Mouse (Mus musculus) layer of hippocampus, adult 11-12 months (tissue): ENCODE measurements around the gene Mrpl12.

Experiments used
- DNase-seq: peaks from one replicate; pipeline ENCODE4 v3.0.0; 2022; ENCODE audit warnings: low spot score

Gene Mrpl12

DNA sequence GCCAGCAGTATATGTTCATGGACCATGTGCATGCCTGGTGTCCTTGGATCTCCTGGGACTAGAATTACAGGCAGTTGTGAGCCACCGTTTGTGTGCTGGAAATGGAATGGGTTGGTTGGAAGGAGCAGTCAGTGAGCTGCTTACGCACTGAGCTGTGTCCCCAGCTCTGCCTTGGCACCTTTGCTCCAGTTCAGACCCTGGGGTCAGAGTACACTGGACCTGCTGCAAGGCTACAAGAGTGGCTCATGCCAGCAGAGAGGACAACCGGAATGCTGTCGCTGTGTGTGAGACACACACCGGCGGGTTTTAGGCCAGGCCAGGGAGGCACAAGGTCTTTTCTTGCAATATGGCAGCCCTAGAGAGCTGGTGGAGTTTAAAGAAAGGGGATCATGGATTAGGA lies 12.4 kb upstream of the Mrpl12 start:
- no peak for DNase-seq

DNA sequence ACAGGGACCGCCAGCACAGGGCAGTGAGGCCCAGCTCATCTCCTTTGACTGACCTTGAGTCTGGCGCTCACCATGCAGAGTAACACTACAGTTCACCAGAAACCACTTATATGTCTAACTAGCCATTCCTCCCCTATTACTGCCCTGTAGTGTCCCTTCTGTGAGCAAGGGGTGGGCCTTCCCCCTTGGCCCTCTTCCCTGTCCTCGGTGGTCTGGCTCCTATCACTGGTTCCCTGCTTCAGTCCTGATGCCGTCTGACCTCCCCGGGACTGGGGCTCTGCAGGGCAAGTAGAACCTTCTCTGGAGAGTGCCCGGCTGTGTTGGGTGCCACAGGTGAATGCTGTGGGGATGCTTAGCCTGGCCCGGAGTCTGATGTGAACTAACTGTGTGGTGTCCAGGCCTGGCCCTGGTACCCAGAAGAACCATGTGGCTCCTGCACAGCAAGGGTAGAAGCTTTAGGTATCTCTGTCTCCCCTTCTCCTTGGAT lies 922 bp upstream of the Mrpl12 start:
- DNase-seq = no peak

DNA sequence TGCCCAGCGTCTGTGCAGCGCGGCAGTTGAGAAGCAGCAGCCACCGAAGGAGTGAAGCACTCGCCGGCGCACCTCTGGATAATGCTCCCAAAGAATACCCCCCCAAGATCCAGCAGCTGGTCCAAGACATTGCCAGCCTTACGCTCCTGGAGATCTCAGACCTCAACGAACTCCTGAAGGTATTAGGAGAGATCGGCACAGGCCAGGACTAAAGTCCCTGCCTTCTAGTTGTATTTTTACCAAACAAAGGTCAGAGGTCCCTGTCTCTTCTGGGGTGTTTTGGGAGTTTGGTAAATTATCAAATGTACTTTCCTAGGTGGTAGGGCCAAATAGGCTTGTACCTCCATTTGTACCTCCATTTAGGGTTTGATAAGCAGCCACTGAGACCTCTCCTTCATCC lies 838 bp downstream of the Mrpl12 start:
- no peak for DNase-seq

DNA sequence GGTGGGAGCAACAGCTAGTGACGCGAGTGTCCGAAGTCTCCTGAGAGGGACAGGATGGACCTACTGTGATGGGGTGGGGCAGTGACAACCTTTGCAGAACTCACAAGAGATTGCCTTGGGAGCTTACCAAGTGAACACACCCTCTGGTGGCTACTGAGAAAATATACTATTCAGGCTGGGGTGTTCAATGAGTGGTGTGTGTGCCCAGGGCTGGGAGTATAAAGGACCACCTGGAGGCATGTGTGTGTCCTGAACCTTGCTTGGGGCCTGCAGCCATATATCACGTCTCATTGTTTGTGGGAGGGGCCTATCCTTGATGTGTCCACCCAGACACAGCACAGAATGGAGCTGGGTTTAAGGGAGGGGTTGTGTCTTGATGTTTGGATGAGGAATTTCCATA lies 4.1 kb downstream of the Mrpl12 start:
- DNase-seq = no peak

DNA sequence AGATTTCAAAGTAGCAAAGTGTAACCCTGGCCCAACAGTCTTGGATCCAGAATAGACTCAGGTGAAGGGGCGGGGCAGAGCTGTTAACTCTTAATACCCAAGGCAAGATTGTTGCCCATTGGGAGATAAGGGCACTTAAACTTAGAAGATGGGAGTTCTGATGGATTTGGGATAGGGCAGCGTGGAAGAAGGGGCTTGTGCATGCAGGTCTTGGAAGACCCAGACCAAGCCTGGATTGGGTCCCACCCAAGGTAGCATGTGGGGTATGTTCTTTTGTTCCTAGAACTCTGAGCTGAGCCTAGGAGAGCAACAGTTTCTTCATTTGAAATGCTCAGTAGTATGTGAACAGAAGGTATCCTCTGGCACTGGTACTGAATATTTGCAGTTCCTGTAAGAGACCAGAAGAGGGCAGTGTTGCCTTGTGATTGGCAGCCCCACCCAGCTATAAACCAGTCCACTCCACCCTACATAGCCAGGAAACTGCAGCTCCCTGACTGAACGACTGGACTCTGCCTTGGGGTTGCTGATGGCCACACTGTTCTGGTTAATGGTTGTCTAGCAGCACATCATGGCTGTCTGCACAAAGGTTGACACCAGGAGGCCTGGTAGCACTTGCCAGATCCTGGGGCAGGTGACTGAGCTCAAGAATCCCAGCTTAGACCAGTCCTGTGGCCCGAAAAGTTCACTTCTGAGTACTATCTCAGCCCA lies 4.8 kb downstream of the Mrpl12 start:
- DNase-seq = peak; percentile 70

DNA sequence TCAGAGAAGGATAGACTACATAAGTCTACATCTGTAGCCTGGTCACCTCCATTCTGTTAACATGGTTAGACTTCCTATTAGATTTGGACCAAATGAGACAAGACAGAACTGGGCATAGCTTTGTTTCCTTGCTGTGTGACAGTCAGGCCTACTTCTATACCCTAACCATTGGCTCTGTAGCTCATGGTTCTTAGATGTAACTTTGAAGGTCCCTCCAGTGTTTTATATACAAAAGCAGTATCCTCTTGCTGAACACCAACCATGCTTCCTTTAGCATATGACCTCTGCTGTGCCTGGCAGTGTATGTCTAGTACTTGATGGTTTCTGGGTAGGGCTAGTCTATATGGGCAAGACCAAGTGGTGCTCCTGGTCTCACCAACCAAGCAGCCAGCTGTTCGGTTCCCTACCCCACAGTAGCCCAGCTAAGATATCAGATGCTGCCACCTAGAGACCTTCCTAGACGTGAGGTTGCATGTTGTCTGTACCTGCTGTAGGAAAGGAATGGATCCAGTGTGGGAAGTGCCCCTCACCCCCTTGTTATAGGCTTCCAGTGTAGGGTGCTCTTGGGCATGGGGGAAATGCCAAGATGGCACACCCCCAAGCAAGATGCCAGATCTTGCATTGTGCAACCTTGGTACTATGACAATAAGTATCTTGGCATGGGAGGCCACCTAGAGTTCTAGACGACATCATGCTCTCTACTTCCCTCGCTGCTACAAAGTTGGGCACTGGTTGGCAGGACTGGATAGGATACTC lies 6.1 kb downstream of the Mrpl12 start:
- no peak for DNase-seq

DNA sequence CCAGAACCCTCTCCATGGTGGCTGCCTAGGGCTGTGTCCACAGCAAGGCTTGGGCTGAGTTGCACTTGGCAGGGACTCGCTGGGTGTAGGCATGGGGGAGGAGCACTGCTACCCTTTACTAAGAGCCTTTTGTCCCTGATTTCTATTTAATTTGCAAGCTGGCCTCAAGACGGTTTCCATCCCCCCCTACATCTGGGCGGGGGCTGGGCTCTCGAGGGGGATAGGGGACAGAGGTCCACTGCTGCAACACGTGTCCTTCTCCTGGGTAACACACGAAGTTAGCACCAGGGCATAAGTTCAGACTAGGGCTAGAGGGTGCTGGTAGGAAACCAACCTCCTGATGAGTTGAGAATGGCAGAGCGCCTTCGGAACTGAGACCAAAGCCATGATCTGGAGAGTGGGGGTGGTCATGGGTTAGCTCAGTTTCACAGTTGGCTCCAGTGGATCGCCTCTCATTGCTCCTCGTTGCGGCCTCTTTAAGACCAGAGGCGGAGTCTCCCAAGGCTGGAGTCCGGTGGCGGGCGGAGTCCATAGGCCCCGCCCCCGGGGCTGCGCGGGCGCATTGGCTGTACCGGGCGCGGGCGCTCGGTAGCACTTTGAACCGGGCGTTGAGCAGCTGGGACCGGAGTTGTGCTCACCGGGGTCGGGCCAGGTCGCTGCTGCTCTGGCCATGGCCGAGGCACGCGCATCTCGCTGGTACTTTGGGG lies 7.1 kb downstream of the Mrpl12 start, which contains the start of gene Slc25a10:
Gene Slc25a10 (plus strand): TSS at position 524 of the 707 bp plus-strand sequence.
- peak; percentile 88 for DNase-seq

DNA sequence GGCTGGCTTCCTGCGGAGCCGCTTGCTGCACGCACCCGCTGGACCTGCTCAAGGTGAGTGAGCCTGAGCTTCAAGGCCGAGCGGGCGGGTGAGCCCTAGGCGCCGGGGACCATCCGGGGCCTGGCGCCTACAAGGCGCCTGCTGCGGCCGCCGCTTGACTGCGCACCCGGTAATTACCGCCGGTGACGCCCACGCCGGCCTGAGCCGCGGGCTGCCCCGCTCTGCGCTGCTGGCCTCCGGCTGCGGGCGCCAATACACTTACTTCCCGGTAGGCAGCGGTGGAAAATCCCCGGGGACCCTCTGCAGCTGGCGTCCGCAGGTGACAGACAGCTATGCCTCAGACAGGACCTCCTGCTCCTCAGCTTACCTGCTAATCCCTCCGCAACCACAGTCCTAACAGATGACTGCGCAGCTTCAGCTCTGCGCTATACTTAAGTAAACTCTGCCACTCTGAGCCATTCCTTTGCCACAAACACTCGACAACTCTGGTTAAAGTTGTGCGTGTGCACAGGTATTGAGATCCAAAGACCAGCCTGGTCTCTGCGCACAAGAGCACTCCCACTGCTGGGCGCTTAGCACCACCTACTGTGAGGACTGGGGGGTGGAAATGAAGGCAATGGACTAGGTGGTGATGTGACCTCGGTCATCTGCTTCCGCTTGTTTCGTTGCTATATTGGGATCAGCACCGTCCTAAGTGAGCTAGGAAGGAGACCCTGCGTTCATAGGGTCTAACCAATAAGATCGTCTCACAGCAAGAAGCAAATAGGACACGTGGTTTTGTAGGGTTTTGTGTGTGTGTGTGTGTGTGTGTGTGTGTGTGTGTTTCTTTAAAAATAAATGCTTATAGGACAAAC lies 7.8 kb downstream of the Mrpl12 start:
- no peak for DNase-seq

DNA sequence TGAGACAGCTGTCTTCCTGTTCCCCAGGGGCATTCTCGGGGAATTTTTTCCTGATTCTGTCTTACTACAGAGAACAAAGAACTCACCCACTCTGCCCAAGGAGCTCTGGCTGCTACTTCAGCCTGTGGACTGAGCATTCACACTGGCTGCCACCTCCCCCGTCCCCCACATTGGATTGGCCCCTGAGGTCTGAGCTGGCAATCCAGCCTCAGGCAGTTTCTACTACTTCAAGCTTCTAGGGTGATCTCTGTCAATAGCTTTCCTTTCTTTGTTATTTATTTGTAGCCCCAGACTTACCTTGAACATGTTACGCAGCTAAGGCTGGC lies 8.4 kb downstream of the Mrpl12 start:
- no peak for DNase-seq

DNA sequence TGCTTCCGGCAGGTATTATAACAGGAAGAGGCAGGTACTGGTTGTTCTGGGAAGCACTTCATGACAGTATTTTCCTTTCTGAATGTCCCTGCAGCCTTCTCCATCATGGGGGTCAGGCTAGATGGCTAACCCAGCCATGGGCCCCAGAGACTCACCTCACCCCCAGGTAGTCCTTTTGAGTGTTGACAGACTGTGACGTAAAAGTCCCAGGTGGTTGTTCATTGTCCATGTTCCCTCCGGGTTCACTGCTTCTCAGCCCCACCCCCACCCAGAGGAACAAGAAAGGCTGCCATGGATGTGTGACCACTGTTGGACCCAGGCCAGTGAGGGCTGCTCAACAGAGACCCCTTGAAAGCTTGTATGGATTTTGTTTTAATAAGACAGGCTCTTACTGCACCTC lies 8.9 kb downstream of the Mrpl12 start:
- no peak for DNase-seq

DNA sequence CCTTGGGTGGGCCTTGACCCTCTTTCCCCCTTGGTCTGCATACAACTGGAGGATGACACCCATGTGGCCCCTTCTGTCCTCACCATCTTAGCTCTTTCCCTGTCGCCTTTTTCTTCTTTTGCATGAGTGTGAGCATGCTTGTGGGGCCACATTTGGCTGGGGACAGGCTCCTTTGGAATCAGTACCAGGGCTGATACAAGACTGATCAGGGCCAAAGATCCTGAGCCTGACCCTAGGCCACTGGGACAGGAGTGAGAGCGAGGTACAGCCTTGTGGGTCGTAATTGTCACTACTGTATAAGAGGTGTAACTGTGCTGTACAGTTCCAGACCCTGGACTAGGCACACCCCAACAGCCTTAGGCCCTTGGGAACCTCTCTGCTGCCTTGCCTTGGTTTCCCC lies 9.5 kb downstream of the Mrpl12 start:
- DNase-seq = no peak

DNA sequence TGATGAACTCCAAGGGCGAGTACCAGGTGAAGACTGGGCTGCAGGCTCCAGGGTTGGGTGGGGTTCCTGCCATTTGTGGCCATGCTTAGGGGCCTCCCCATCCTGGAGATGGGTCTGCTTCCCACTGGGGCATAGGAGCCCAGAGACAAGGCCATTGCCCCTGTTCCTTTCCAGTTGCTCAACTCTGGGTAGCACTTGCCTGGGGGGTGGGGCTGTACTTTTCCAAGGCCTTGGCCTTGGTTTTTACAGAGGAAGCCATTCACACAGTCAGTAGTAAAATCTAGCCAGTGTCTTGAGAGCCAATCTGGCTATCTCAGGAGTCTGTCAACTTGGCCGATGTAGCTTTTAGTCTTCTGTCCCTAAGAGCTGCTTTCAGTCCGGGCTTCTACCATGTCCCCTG lies 13.0 kb downstream of the Mrpl12 start:
- DNase-seq = no peak

DNA sequence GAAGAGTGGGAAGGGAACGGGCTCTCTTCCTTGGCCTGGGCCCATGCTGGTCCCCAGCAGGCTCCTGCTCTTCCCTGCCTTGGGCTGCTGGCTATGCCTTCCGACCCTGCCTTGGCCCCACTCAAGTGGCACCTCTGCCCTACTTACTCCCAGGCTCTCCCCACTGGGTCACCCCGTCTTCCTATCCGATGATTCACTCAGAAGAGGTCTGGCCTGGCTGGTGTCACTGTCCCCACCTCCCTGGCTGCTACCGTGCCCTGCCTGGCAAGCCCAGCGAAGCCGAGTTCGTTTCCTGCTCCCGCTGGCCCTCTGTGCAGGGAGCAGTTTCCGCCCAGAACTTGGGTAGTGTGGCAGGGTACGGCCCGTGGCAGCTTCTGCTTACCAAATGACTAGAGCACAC lies 13.8 kb downstream of the Mrpl12 start:
- DNase-seq = no peak

DNA sequence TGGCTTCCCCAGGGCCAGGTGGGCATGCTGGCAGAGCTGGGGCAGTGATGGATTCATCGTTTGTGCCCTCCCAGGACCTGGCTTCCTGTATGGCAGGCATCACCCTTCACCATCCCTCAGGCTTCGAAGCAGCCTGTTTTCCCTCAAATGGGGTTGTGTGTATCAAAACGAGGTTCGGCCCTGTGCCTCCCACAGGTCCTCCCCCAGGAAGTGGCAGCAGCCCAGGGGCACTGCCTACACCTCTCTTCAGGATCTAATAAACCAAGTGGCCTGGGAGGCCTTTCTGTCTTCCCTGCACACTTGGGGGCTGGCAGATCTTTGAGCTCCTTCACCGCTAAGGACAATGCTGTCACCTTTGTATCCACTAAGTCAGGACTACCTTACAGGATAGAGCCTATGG lies 14.5 kb downstream of the Mrpl12 start:
- DNase-seq = no peak

DNA sequence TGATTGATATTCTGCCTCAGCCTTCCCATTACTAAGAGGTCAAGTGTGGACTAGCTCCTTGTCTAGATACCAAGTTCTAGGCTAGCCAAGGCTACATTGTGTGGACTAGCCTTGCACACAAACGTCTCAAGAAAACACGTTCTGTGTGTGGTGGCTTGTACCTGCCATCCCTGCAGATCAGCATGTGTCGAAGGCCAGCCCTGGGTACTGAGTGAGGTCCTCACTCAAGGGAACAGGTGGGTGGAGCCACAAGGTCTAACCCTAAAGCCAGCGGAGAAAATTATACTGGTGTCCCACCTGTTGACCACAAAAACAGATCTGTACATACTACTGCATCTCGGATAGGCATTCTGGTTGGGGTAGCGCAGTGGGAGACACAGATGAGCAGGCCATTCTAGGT lies 15.5 kb downstream of the Mrpl12 start:
- no peak for DNase-seq

DNA sequence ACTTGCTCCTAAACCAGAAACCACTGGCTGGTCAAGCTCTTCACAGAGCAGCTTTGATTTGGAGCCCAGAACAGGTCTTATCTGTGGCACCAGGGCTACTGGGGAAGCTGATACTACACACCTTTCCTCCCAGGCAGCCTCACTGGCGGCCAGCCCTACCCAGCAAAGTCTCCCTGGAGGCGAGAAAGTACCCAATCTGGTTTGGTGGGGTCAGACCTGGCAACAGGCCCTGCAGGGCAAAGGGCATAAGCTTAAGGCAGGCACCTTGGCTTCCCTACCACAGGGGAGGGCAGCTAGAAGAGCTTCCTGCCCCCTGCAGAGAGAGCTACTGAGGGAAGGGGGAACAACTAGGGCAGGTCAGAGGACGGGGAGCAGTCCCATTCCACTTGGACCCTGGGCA lies 15.9 kb downstream of the Mrpl12 start:
- DNase-seq = no peak

DNA sequence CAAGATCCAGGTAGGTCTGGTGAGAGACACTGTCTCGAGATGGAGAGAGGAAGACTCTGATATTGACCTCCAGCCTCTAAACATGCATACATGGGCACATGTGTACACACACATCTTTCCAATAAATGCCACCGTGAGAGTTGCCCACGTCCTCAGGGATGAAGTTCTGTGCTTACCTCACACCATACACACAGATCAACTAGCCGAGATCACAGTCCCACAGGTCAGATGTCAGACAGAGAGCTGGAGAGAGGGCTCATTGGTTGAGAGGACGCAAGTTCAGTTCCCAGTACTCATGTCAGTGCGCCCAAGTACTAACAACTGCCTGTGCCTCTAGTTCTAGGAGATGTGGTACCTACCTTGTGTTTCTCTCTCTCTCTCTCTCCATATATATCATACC lies 16.6 kb downstream of the Mrpl12 start:
- DNase-seq = no peak

DNA sequence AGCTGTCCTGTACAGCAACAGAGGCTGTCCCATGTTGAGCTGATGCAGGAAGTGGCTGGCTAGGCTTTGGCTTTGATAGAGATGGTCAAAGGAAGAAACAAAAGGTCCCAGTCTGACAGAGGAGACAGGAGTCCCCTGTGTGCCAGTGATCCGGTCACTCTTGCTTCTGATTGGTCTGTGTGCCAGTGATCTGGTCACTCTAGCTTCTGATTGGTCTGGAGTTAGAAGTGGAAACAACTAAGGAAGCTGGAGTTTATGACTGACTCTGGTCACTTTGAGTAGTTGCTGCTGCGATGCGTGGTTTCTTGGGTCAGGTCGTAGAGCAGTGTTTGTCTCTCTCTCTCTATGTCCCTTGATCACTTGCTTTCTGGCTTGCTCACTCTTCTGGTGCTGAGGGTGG lies 17.3 kb downstream of the Mrpl12 start:
- no peak for DNase-seq

DNA sequence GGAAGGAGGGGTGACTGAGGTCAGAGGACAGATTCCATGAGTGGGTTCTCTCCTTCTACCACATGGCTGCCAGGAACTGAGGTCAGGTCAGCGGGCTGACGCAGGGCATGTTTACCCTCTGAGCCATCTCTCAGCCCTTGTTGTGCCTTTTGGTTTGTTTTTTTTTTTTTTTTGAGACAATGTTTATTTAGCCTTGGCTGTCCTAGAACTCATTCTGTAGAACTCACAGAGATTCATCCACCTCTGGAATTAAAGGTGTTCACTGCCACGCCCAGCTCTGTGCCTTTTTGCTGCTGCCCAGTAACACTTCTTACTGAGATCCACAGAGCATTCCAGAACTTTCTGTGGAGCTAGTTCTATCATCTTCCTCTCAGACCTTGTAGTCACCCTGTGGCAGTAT lies 21.2 kb downstream of the Mrpl12 start:
- no peak for DNase-seq

DNA sequence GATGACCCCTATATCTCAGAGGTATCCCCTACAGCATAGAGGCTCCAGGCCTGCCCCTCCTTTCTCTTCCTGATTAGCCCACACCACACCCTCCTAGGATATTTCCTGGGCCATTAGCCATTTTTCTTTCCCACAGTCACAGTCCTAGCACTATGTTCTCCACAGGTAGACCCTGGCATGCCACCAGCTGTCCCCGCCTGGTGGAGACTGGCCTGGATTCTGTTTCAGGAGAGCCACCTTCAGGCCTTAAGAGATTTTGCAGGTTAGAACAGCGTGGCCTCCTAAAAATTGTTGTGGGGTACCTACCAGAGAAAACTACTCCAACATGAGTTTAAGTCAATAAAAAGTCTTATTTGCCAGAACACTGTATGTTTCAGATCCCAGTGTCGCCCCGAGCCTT lies 22.5 kb downstream of the Mrpl12 start:
- DNase-seq = no peak

DNA sequence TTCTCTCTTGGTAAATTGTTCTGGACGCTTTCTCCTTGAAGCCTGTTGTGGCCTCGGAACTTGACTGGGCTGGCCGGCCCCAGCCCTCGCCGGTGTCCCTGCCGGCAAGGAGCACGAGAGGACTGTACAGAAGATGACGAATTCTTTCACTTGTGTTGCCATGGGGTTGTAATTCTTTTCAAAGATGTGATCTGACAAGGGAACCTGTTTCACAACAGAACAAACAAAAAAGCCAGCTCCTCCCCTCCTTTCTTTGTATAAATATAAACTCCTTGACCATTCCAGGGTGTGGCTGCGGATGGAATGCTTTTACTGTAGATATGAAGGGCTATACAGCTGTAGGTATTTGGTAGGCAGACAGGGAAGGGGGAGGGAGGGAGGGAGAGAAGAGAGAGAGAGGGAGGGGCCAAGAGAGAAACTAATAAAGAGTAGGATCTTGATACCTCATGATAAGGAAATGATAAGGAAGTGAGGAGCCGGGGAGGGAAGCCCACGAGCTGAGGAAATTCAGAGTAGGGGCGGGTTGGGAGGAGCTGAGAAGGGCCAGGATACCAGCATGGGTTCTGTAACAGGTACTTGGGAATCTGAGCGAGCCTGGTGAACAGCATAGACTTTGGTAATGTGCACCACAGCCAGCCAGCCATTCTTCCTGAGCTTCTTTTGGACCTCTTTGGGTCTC lies 23.3 kb downstream of the Mrpl12 start:
- DNase-seq = no peak
